Mouse (Mus musculus): ENCODE measurements around the gene Il6ra. TPM values are rescaled to one million over a fixed set of nuclear protein-coding genes. Genes with fewer than 3 reads are reported as not detected.

The Il6ra gene
- polyA plus RNA-seq, 1 experiment: 0.91 TPM

DNA sequence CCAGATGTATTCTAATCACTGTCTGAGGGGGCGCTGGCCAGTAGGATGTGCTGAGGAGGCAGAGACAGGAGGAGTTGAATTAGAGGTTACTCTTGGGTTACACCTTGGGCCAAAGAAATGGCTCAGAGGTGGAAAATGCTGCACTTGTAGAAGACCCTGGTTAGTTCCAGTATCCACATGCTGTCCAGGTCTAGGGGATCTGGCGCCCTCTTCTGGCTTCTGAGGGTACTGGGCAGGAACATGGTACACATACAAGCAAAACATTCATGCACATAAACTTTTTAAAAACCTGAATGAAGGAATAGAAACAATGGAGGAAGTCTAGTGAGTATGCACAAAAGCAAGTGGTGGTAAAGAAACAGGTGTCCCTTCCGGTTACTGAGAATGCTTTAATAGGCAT lies 55.6 kb downstream of the Il6ra start:
- Histone ChIP-seq H3K79me2 (ENCODE audit: control insufficient read depth, insufficient read depth) (no peaks in the 10 kb centered on the region), H3ac (ENCODE audit: control insufficient read depth, insufficient read length) (no peak overlapping the region), H3K36me3 (ENCODE audit: control insufficient read depth, insufficient read depth) (no peaks in the 10 kb centered on the region), H3K4me2 (ENCODE audit: low read depth) (no peak overlapping the region), H3K4me3 (no peak overlapping the region), H3K27me3 (ENCODE audit: control insufficient read depth, insufficient read depth, insufficient read length) (no peaks in the 10 kb centered on the region)
- TF ChIP-seq TCF12 (IDR thresholded peaks at IDR 0.05; ENCODE audit: insufficient read depth, poor library complexity, severe bottlenecking): no peak
- no peak for TF ChIP-seq MAX (IDR thresholded peaks at IDR 0.05; ENCODE audit: low read depth)
- TF ChIP-seq CEBPB (IDR thresholded peaks at IDR 0.05; ENCODE audit: insufficient read depth, poor library complexity, severe bottlenecking): no peak
- no peak for TF ChIP-seq E2F4 (IDR thresholded peaks at IDR 0.05; ENCODE audit: insufficient read depth)
- TF ChIP-seq REST (IDR thresholded peaks at IDR 0.05; ENCODE audit: insufficient read depth, insufficient read length): no peak
- no peak for TF ChIP-seq POLR2AphosphoS2 (IDR thresholded peaks at IDR 0.05; ENCODE audit: insufficient read length, low read depth)

DNA sequence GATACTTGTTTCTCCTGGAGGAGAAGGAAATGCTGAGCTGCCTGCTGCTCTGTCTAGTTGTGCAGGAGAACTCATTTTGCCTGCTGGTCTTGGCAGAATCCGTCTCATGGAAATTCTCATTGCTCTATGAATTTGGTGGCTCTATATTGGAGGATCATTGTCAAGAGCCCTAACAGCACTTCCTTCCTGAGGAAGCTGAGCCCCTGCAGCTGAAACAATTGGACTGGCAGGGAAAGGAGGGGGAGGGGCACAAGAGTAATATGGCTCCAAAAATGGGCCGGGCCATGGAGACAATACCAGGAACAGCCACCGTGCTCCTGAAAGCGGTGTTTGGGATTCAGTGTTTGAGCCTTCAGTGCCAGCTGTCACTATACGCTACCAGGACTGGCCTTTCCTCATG lies 59.2 kb downstream of the Il6ra start:
- no peak overlapping the region for H3ac ChIP-seq (ENCODE audit: control insufficient read depth, insufficient read length)
- TF ChIP-seq POLR2A (IDR thresholded peaks at IDR 0.05; ENCODE audit: insufficient read length, low read depth): no peak
- TF ChIP-seq MYOD1 (IDR thresholded peaks at IDR 0.05; ENCODE audit: control insufficient read depth in 1 of 3, insufficient read length in 2 of 3, low read depth in 2 of 3): no peak
- TF ChIP-seq MYOG (IDR thresholded peaks at IDR 0.05; ENCODE audit: control insufficient read depth in 1 of 3, insufficient read depth in 1 of 3, insufficient read length in 2 of 3, low read depth in 2 of 3): no peak
- TF ChIP-seq POLR2AphosphoS2 (IDR thresholded peaks at IDR 0.05; ENCODE audit: insufficient read length, low read depth): no peak
- no peak for TF ChIP-seq TCF12 (IDR thresholded peaks at IDR 0.05; ENCODE audit: insufficient read depth, poor library complexity, severe bottlenecking)
- TF ChIP-seq SRF (IDR thresholded peaks at IDR 0.05; ENCODE audit: control insufficient read depth, insufficient read length, low read depth): no peak
- H3K36me3 ChIP-seq (ENCODE audit: control insufficient read depth, insufficient read depth): no peaks in the 10 kb centered on the region
- H3K4me3 ChIP-seq: no peak overlapping the region
- no peaks in the 10 kb centered on the region for H3K79me2 ChIP-seq (ENCODE audit: control insufficient read depth, insufficient read depth)
- no peak overlapping the region for H3K4me2 ChIP-seq (ENCODE audit: low read depth)
- no peaks in the 10 kb centered on the region for H3K27me3 ChIP-seq (ENCODE audit: control insufficient read depth, insufficient read depth, insufficient read length)

DNA sequence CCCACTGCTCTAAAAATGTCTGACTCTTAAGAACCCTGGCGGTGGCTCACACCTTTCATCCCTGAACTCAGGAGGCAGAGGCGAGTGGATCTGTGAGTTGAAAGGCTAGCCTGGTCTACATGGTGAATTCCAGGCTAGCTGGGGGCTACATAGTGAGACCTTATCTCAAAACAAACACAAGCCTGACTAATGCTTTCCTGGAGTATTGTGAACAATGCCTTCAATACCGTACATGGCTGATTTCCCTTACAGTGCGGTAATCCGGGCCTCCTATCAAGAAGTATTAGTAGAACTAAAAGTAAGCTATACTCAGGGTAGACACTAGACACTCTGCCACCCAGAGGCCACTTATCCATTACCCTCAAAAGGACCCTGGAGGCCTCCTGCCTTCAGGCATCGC lies 64.9 kb downstream of the Il6ra start:
- Histone ChIP-seq H3K4me3 (no peak overlapping the region), H3K27me3 (ENCODE audit: control insufficient read depth, insufficient read depth, insufficient read length) (no peaks in the 10 kb centered on the region), H3K36me3 (ENCODE audit: control insufficient read depth, insufficient read depth) (no peaks in the 10 kb centered on the region), H3K79me2 (ENCODE audit: control insufficient read depth, insufficient read depth) (no peaks in the 10 kb centered on the region), H3ac (ENCODE audit: control insufficient read depth, insufficient read length) (no peak overlapping the region), H3K4me2 (ENCODE audit: low read depth) (no peak overlapping the region)
- no peak for TF ChIP-seq USF1 (IDR thresholded peaks at IDR 0.05; ENCODE audit: low read depth)
- no peak for TF ChIP-seq MYOD1 (IDR thresholded peaks at IDR 0.05; ENCODE audit: control insufficient read depth in 1 of 3, insufficient read length in 2 of 3, low read depth in 2 of 3)

GRCm38 (mm10) chr3:89847596-89847995 lies 65.4 kb downstream of the Il6ra start:
- H3K27me3 ChIP-seq (ENCODE audit: control insufficient read depth, insufficient read depth, insufficient read length): no peaks in the 10 kb centered on the region
- TF ChIP-seq E2F4 (IDR thresholded peaks at IDR 0.05; ENCODE audit: insufficient read depth) (no peak), USF1 (IDR thresholded peaks at IDR 0.05; ENCODE audit: low read depth) (no peak), SRF (IDR thresholded peaks at IDR 0.05; ENCODE audit: control insufficient read depth, insufficient read length, low read depth) (no peak), TCF12 (IDR thresholded peaks at IDR 0.05; ENCODE audit: insufficient read depth, poor library complexity, severe bottlenecking) (no peak), REST (IDR thresholded peaks at IDR 0.05; ENCODE audit: insufficient read depth, insufficient read length) (no peak), TCF3 (IDR thresholded peaks at IDR 0.05; ENCODE audit: insufficient read length, low read depth) (no peak), MYOD1 (IDR thresholded peaks at IDR 0.05; ENCODE audit: control insufficient read depth in 1 of 3, insufficient read length in 2 of 3, low read depth in 2 of 3) (no peak), POLR2AphosphoS2 (IDR thresholded peaks at IDR 0.05; ENCODE audit: insufficient read length, low read depth) (no peak), POLR2A (IDR thresholded peaks at IDR 0.05; ENCODE audit: insufficient read length, low read depth) (no peak), MAX (IDR thresholded peaks at IDR 0.05; ENCODE audit: low read depth) (no peak), MYOG (IDR thresholded peaks at IDR 0.05; ENCODE audit: control insufficient read depth in 1 of 3, insufficient read depth in 1 of 3, insufficient read length in 2 of 3, low read depth in 2 of 3) (no peak), CEBPB (IDR thresholded peaks at IDR 0.05; ENCODE audit: insufficient read depth, poor library complexity, severe bottlenecking) (no peak)
- H3K4me2 ChIP-seq (ENCODE audit: low read depth): no peak overlapping the region
- no peaks in the 10 kb centered on the region for H3K36me3 ChIP-seq (ENCODE audit: control insufficient read depth, insufficient read depth)
- H3ac ChIP-seq (ENCODE audit: control insufficient read depth, insufficient read length): no peak overlapping the region
- H3K79me2 ChIP-seq (ENCODE audit: control insufficient read depth, insufficient read depth): no peaks in the 10 kb centered on the region
- H3K4me3 ChIP-seq: no peak overlapping the region

DNA sequence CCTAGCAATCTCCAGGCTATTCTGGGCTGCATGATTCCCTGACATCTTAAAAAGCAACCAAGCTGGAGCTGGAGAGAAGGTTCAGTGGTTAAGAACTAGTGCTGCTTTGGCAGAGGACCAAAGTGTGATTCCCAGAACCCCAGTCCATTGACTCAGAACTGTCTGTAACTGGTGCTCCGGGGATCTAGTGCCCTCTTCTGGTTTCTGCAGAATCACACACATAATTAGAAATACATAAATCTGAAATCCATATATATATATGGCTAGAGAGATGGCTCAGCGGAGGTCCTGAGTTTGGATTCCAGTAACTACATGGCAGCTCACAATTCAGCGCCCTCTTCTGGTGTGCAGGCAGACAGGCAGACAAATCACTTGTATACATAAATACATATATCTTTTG lies 65.9 kb downstream of the Il6ra start:
- H3K27me3 ChIP-seq (ENCODE audit: control insufficient read depth, insufficient read depth, insufficient read length): no peaks in the 10 kb centered on the region
- H3ac ChIP-seq (ENCODE audit: control insufficient read depth, insufficient read length): no peak overlapping the region
- H3K79me2 ChIP-seq (ENCODE audit: control insufficient read depth, insufficient read depth): no peaks in the 10 kb centered on the region
- H3K4me3 ChIP-seq: no peak overlapping the region
- TF ChIP-seq TCF12 (IDR thresholded peaks at IDR 0.05; ENCODE audit: insufficient read depth, poor library complexity, severe bottlenecking): no peak
- H3K36me3 ChIP-seq (ENCODE audit: control insufficient read depth, insufficient read depth): no peaks in the 10 kb centered on the region
- no peak overlapping the region for H3K4me2 ChIP-seq (ENCODE audit: low read depth)

- Histone ChIP-seq H3ac (ENCODE audit: control insufficient read depth, insufficient read length) (no peak overlapping the region), H3K4me3 (no peak overlapping the region), H3K27me3 (ENCODE audit: control insufficient read depth, insufficient read depth, insufficient read length) (peaks cover 3% of the 10 kb centered on the region), H3K36me3 (ENCODE audit: control insufficient read depth, insufficient read depth) (no peaks in the 10 kb centered on the region), H3K4me2 (ENCODE audit: low read depth) (no peak overlapping the region), H3K79me2 (ENCODE audit: control insufficient read depth, insufficient read depth) (no peaks in the 10 kb centered on the region)
- no peak for TF ChIP-seq E2F4 (IDR thresholded peaks at IDR 0.05; ENCODE audit: insufficient read depth)
- TF ChIP-seq CEBPB (IDR thresholded peaks at IDR 0.05; ENCODE audit: insufficient read depth, poor library complexity, severe bottlenecking): no peak
- no peak for TF ChIP-seq REST (IDR thresholded peaks at IDR 0.05; ENCODE audit: insufficient read depth, insufficient read length)
- no peak for TF ChIP-seq SRF (IDR thresholded peaks at IDR 0.05; ENCODE audit: control insufficient read depth, insufficient read length, low read depth)
- TF ChIP-seq POLR2A (IDR thresholded peaks at IDR 0.05; ENCODE audit: insufficient read length, low read depth): no peak
- TF ChIP-seq TCF12 (IDR thresholded peaks at IDR 0.05; ENCODE audit: insufficient read depth, poor library complexity, severe bottlenecking): no peak
- TF ChIP-seq TCF3 (IDR thresholded peaks at IDR 0.05; ENCODE audit: insufficient read length, low read depth): no peak
- TF ChIP-seq MAX (IDR thresholded peaks at IDR 0.05; ENCODE audit: low read depth): no peak
- no peak for TF ChIP-seq MYOD1 (IDR thresholded peaks at IDR 0.05; ENCODE audit: control insufficient read depth in 1 of 3, insufficient read length in 2 of 3, low read depth in 2 of 3)
- TF ChIP-seq USF1 (IDR thresholded peaks at IDR 0.05; ENCODE audit: low read depth): no peak
- no peak for TF ChIP-seq MYOG (IDR thresholded peaks at IDR 0.05; ENCODE audit: control insufficient read depth in 1 of 3, insufficient read depth in 1 of 3, insufficient read length in 2 of 3, low read depth in 2 of 3)
- no peak for TF ChIP-seq POLR2AphosphoS2 (IDR thresholded peaks at IDR 0.05; ENCODE audit: insufficient read length, low read depth)
Measured at GRCm38 (mm10) chr3:89845814-89846213, 67.2 kb downstream of the Il6ra start.
